Mouse (Mus musculus) adrenal gland, postnatal 10 days (tissue): Measurements from ENCODE around the gene Ncapd2. TPM values are rescaled to one million over a fixed set of nuclear protein-coding genes. Genes with fewer than 3 reads are reported as not detected.

Experiments used
- DNase-seq: peaks from one replicate; pipeline ENCODE4 v3.0.0; 2021; ENCODE audit warnings: mixed read lengths
- long read RNA-seq, 2 experiments: library from polyadenylated mRNA; stranded (forward); transcript quantifications; one replicate each; pipeline ENCODE4 v2.0.0; 2021
- total RNA-seq, 2 experiments: library from RNA; stranded (reverse); gene quantifications; 2 replicates each; pipeline ENCODE4 v1.2.3; 2021

The Ncapd2 gene
- 10 to 100 TPM; 46.9 to 62.7 TPM for total RNA-seq
- long read RNA-seq, experiment 1, full-length matches to known transcripts = 16 of 31 reads
- long read RNA-seq, experiment 1, partial matches to known transcripts = 14 of 31 reads
- long read RNA-seq, experiment 1, other reads (novel, unspliced or antisense) = 1 of 31 reads
- long read RNA-seq, experiment 2, full-length matches to known transcripts = 8 of 22 reads
- long read RNA-seq, experiment 2, partial matches to known transcripts = 10 of 22 reads
- long read RNA-seq, experiment 2, other reads (novel, unspliced or antisense) = 4 of 22 reads

- DNase-seq = peak; percentile 99
These were observed at the start of gene Ncapd2, which contains the start of gene Mrpl51 for GRCm38 (mm10) chr6:125191332-125192015. Gene Ncapd2, minus strand, starts transcription at chr6:125191701. Gene Mrpl51, plus strand, starts transcription at chr6:125191801.

GRCm38 (mm10) chr6:125240617-125241016 lies 49.1 kb upstream of the Ncapd2 start:
- no peak for DNase-seq

GRCm38 (mm10) chr6:125239547-125239946 lies 48.0 kb upstream of the Ncapd2 start:
- DNase-seq = no peak

GRCm38 (mm10) chr6:125238396-125238795 lies 46.9 kb upstream of the Ncapd2 start:
- DNase-seq = no peak

- DNase-seq = no peak
These were observed 45.9 kb upstream of the Ncapd2 start for GRCm38 (mm10) chr6:125237421-125237820.

GRCm38 (mm10) chr6:125236782-125237181 lies 45.3 kb upstream of the Ncapd2 start, which contains the start of gene Cd27:
Gene Cd27, minus strand, starts transcription at chr6:125237010.
- DNase-seq = no peak

- DNase-seq = no peak
These were observed 44.8 kb upstream of the Ncapd2 start for GRCm38 (mm10) chr6:125236341-125236740.

- DNase-seq = no peak
These were observed 43.0 kb upstream of the Ncapd2 start for GRCm38 (mm10) chr6:125234520-125234828.

- DNase-seq = no peak
These were observed 42.5 kb upstream of the Ncapd2 start for GRCm38 (mm10) chr6:125233816-125234519.

GRCm38 (mm10) chr6:125232516-125232915 lies 41.0 kb upstream of the Ncapd2 start:
- DNase-seq = no peak

- no peak for DNase-seq
These were observed 40.5 kb upstream of the Ncapd2 start for GRCm38 (mm10) chr6:125232045-125232437.

GRCm38 (mm10) chr6:125231117-125232044 lies 39.9 kb upstream of the Ncapd2 start, which contains the start of gene Tapbpl:
Gene Tapbpl, minus strand, starts transcription at chr6:125231860.
- DNase-seq = peak; percentile 74

- no peak for DNase-seq
These were observed 39.1 kb upstream of the Ncapd2 start for GRCm38 (mm10) chr6:125230571-125230970.

GRCm38 (mm10) chr6:125225518-125226115 lies 34.1 kb upstream of the Ncapd2 start:
- peak; percentile 36 for DNase-seq

GRCm38 (mm10) chr6:125222577-125222976 lies 31.1 kb upstream of the Ncapd2 start:
- DNase-seq = no peak

- DNase-seq = no peak
These were observed 30.6 kb upstream of the Ncapd2 start for GRCm38 (mm10) chr6:125222146-125222545.

GRCm38 (mm10) chr6:125221115-125221745 lies 29.7 kb upstream of the Ncapd2 start:
- DNase-seq = no peak

- peak; percentile 71 for DNase-seq
These were observed 27.5 kb upstream of the Ncapd2 start for GRCm38 (mm10) chr6:125218963-125219362.

- no peak for DNase-seq
These were observed 26.4 kb upstream of the Ncapd2 start for GRCm38 (mm10) chr6:125217899-125218298.

- DNase-seq = peak; percentile 56
These were observed 25.4 kb upstream of the Ncapd2 start for GRCm38 (mm10) chr6:125216898-125217297.
